Comparison of ENCODE assay signal across 12 mouse cellular contexts in genomic region chr6:71801714-71802094, GRCm38 (mm10). TPM values are rescaled to one million over a fixed set of nuclear protein-coding genes. Genes with fewer than 3 reads are reported as not detected.
DNase-seq lines count a peak whose midpoint lies in the region; ATAC-seq and TF ChIP-seq lines count a peak whose summit lies in the region.
"Had no signal": no experiment of that assay in that cellular context is flagged by ENCODE, and none has a peak within 500 bp of the region (broad histone marks: within the 10 kb centered on the region; RNA-seq: fewer than 3 reads in every experiment).

No protein-coding gene starts in this region.

- no peaks in the 10 kb centered on the region for H3K27me3 ChIP-seq in intestine, postnatal 0 days (replicated peaks; ENCODE audit: control insufficient read depth, insufficient read depth, low read length)

- H3K4me2 ChIP-seq in intestine, postnatal 0 days (replicated peaks; ENCODE audit: low read depth): no peak overlapping the region

- TF ChIP-seq CTCF in intestine, postnatal 0 days (IDR thresholded peaks at IDR 0.05; ENCODE audit: low read depth): no peak

- H3K4me3 ChIP-seq in intestine, postnatal 0 days (ENCODE audit: low read depth, low read length): no peak overlapping the region

- no peaks in the 10 kb centered on the region for H3K4me1 ChIP-seq in intestine, postnatal 0 days (replicated peaks; ENCODE audit: control insufficient read depth, insufficient read depth, low read length)

- H3K9ac ChIP-seq in intestine, postnatal 0 days (ENCODE audit: low read depth, low read length): no peak overlapping the region

- WGBS in intestine, postnatal 0 days: 76% methylated on average over 10 of the region's 10 CpGs

- H3K9me3 ChIP-seq in intestine, postnatal 0 days (ENCODE audit: control insufficient read depth): no peaks in the 10 kb centered on the region

- no peak overlapping the region for H3K27ac ChIP-seq in intestine, postnatal 0 days (ENCODE audit: low read depth, low read length)

- H3K36me3 ChIP-seq in intestine, postnatal 0 days (ENCODE audit: control insufficient read depth, insufficient read depth): no peaks in the 10 kb centered on the region

- ATAC-seq in erythroblast, adult 5-6 weeks (replicated peaks; ENCODE audit: low FRiP score, poor library complexity, severe bottlenecking): peak; percentile 12; the same call in 1 of the 2 replicates
- ATAC-seq in intestine, postnatal 0 days: no peak

- peak; percentile 31 to 69 for DNase-seq in layer of hippocampus, adult 18-20 months (ENCODE audit: low spot score in 2 of 2)
- DNase-seq in layer of hippocampus, postnatal 10 days (ENCODE audit: low spot score in 2 of 2): no peak
- DNase-seq in left cerebral cortex, adult 8-10 months (ENCODE audit: low spot score in 2 of 2): peak; percentile 39 to 81
- DNase-seq in right cerebral cortex, adult 2 months (ENCODE audit: low spot score in 2 of 2): peak; percentile 69 to 75
- no peak for DNase-seq in ovary, postnatal 14 days (ENCODE audit: low spot score)
- no peak for DNase-seq in adrenal gland, adult 18-20 months (ENCODE audit: low spot score in 2 of 2)
- DNase-seq: adrenal gland, postnatal 36 days; cerebellum, adult 9-11 months; kidney, postnatal 14 days; lung, adult 2 months had no signal

RNA-seq across cellular contexts. Expression of gene Mrpl35, which starts 25.1 kb away (rescaled TPM):
- 10 to 100 TPM; 31.8 to 32.0 TPM for total RNA-seq in layer of hippocampus, adult 18-20 months (2021)
- total RNA-seq in layer of hippocampus, postnatal 10 days (2021): 10 to 100 TPM; 27.8 to 34.2 TPM
- total RNA-seq in erythroblast, adult 5-6 weeks (2015; ENCODE audit: low replicate concordance): 1.5 and 9.8 TPM in 2 replicates
- 4.0 and 16.1 TPM in 2 replicates for total RNA-seq in erythroblast, adult 5-6 weeks (2017; ENCODE audit: low replicate concordance)
- 10 to 100 TPM; 24.9 to 36.6 (median 29.2) TPM for total RNA-seq in left cerebral cortex, adult 8-10 months (2022)
- total RNA-seq in adrenal gland, adult 18-20 months (2021): 10 to 100 TPM; 40.8 to 44.7 TPM
- polyA plus RNA-seq in intestine, postnatal 0 days (2015; fragmentation: Nextera tagmentation; extraction: Ambion mirVana): 61.4 and 62.1 TPM in 2 replicates

RNA-seq across cellular contexts. Expression of gene Immt, which starts 29.4 kb away (rescaled TPM):
- total RNA-seq in layer of hippocampus, adult 18-20 months (2021): 100 to 1,000 TPM; 132 to 141 TPM
- 100 to 1,000 TPM; 142 TPM for total RNA-seq in layer of hippocampus, postnatal 10 days (2021)
- 50.5 and 60.8 TPM in 2 replicates for total RNA-seq in erythroblast, adult 5-6 weeks (2015; ENCODE audit: low replicate concordance)
- 40.0 and 44.0 TPM in 2 replicates for total RNA-seq in erythroblast, adult 5-6 weeks (2017; ENCODE audit: low replicate concordance)
- total RNA-seq in left cerebral cortex, adult 8-10 months (2022): 100 to 1,000 TPM; 142 to 166 (median 150) TPM
- total RNA-seq in adrenal gland, adult 18-20 months (2021): 100 to 1,000 TPM; 335 to 387 TPM
- polyA plus RNA-seq in intestine, postnatal 0 days (2015; fragmentation: Nextera tagmentation; extraction: Ambion mirVana): 171 and 180 TPM in 2 replicates

Comparison
In these comparisons a context has a peak if more than half of its experiments do, and no peak if none do; other contexts are left out.
1. DNase-seq: peak in layer of hippocampus, adult 18-20 months (2 of 2), left cerebral cortex, adult 8-10 months (2 of 2) and right cerebral cortex, adult 2 months (2 of 2); none in layer of hippocampus, postnatal 10 days (0 of 2), ovary, postnatal 14 days (single experiment) and adrenal gland, adult 18-20 months (0 of 2).